ENCODE assay signal across 16 mouse cellular contexts in the genomic region with DNA sequence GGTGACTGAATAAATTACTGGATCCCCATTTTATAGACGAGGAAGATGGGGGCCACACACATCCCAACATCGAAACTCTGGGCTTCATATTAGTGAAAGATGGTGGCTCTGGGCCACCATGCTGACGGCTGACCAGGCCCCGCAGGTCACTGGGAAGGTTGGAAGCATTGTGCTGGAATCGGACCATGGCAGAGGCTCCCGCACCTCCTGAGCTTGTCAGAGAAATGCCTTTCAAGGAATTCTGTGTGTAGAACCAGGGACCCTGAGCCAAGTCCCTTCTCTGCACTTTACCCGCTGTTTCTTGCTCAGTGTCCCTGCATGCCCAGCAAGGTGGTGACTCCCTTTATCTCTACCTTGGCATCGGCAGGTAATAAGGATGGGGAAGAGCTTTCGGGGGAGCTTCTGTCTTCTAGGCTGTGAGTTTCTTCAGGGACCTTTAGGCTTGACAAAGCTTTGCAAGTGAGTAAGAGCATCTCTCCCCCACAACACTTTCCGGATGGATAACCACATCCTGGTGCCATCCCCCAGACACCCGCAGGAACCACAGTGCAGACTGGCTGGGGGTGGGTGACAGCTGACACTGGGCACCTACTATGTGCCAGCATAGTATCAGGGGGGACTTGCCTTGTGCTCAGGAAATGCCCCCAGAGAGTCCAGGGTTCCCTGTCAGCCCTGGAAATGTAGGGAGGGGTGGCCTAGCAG. TPM values are rescaled to one million over a fixed set of nuclear protein-coding genes. Genes with fewer than 3 reads are reported as not detected.
A peak's percentile ranks its signal among the peaks of the same experiment; 100 is the strongest.
DNase-seq lines count a peak whose midpoint lies in the region; ATAC-seq lines count a peak whose summit lies in the region.
"Had no signal": no experiment of that assay in that cellular context is flagged by ENCODE, and none has a peak within 500 bp of the region (broad histone marks: within the 10 kb centered on the region; RNA-seq: fewer than 3 reads in every experiment).

No protein-coding gene starts in this region.

- ATAC-seq in erythroblast, adult 5-6 weeks (replicated peaks; ENCODE audit: low FRiP score, poor library complexity, severe bottlenecking), result no peak
- ATAC-seq: intestine, postnatal 0 days had no signal

- intact Hi-C loops in left cerebral cortex, postnatal 36 days (cut with DNase I), result no loop called here

- DNase-seq in left cerebral cortex, postnatal 36 days (ENCODE audit: low spot score in 2 of 2), result peak; percentile 27 to 47
- DNase-seq in left cerebral cortex, adult 11 months (ENCODE audit: low spot score), result no peak
- DNase-seq in CD4-positive, CD25-positive, alpha-beta regulatory T cell, adult 2 months (ENCODE audit: low read depth, low spot score), result peak; percentile 38
- DNase-seq in cerebellum, postnatal 14 days, result peak; percentile 46 to 62
- DNase-seq in thymus, postnatal 0 days (ENCODE audit: low spot score), result peak; percentile 60
- no peak for DNase-seq in MN1 (ENCODE audit: low spot score)
- no peak for DNase-seq in urinary bladder, postnatal 14 days (ENCODE audit: low spot score)
- DNase-seq: heart, postnatal 4 days; lung, adult 18-20 months; spleen, adult 18-20 months had no signal

RNA-seq across cellular contexts. Expression of gene Syt12, which starts 1.9 kb away (rescaled TPM):
- total RNA-seq in left cerebral cortex, postnatal 36 days (2021), result 10 to 100 TPM; 35.2 to 38.8 TPM
- polyA plus RNA-seq in thymus, postnatal 0 days (2015; fragmentation: Nextera tagmentation; extraction: Ambion mirVana), result 0.82 and 1.5 TPM in 2 replicates
- not detected in 2 replicates for total RNA-seq in erythroblast, adult 5-6 weeks (2015; ENCODE audit: low replicate concordance)
- total RNA-seq in erythroblast, adult 5-6 weeks (2017; ENCODE audit: low replicate concordance), result not detected in 2 replicates
- polyA plus RNA-seq: macrophage had no signal

RNA-seq across cellular contexts. Expression of gene 2010003K11Rik, which starts 23.0 kb away (rescaled TPM):
- total RNA-seq in left cerebral cortex, postnatal 36 days (2021), result not detected
- polyA plus RNA-seq in thymus, postnatal 0 days (2015; fragmentation: Nextera tagmentation; extraction: Ambion mirVana), result not detected in 2 replicates
- total RNA-seq in erythroblast, adult 5-6 weeks (2015; ENCODE audit: low replicate concordance), result not detected in 2 replicates
- total RNA-seq in erythroblast, adult 5-6 weeks (2017; ENCODE audit: low replicate concordance), result 0.94 TPM in 1 of 2 replicates, not detected in the other
- total RNA-seq: heart, postnatal 4 days; left cerebral cortex, adult 2 months had no signal
- polyA plus RNA-seq: heart, embryonic 11.5 days; limb, embryonic 14.5 days; macrophage had no signal

RNA-seq across cellular contexts. Expression of gene Pcx, which starts 34.9 kb away (rescaled TPM):
- total RNA-seq in left cerebral cortex, postnatal 36 days (2021), result 10 to 100 TPM; 73.3 TPM
- 5.2 and 5.3 TPM in 2 replicates for polyA plus RNA-seq in thymus, postnatal 0 days (2015; fragmentation: Nextera tagmentation; extraction: Ambion mirVana)
- 15.0 and 32.6 TPM in 2 replicates for total RNA-seq in erythroblast, adult 5-6 weeks (2015; ENCODE audit: low replicate concordance)
- 31.5 and 31.9 TPM in 2 replicates for total RNA-seq in erythroblast, adult 5-6 weeks (2017; ENCODE audit: low replicate concordance)

RNA-seq across cellular contexts. Expression of gene Rhod, which starts 36.1 kb away (rescaled TPM):
- under 1 TPM; 0.32 to 0.86 TPM for total RNA-seq in left cerebral cortex, postnatal 36 days (2021)
- polyA plus RNA-seq in thymus, postnatal 0 days (2015; fragmentation: Nextera tagmentation; extraction: Ambion mirVana), result 6.6 and 7.7 TPM in 2 replicates
- total RNA-seq in erythroblast, adult 5-6 weeks (2015; ENCODE audit: low replicate concordance), result not detected in 2 replicates
- not detected in 2 replicates for total RNA-seq in erythroblast, adult 5-6 weeks (2017; ENCODE audit: low replicate concordance)

Comparison
In these comparisons a context has a peak if more than half of its experiments do, and no peak if none do; other contexts are left out.
1. DNase-seq: peak in left cerebral cortex, postnatal 36 days (2 of 2), CD4-positive, CD25-positive, alpha-beta regulatory T cell, adult 2 months (single experiment), cerebellum, postnatal 14 days (2 of 2) and thymus, postnatal 0 days (single experiment); none in left cerebral cortex, adult 11 months (single experiment), MN1 (single experiment) and urinary bladder, postnatal 14 days (single experiment).
2. RNA of gene Syt12, which starts 1.9 kb away (total RNA-seq): 35.2 to 38.8 TPM in left cerebral cortex, postnatal 36 days; not detected in erythroblast, adult 5-6 weeks; every median in the first group is over 10 times any median in the second.